Mouse (Mus musculus): ENCODE measurements around the gene Cox6b1. TPM values are rescaled to one million over a fixed set of nuclear protein-coding genes. Genes with fewer than 3 reads are reported as not detected.

The Cox6b1 gene
- total RNA-seq, 2 experiments from 2014 or later, result 609 to 715 TPM

GRCm38 (mm10) chr7:30608476-30608875 is 17.5 kb downstream of the Cox6b1 start:
- no peak for DNase-seq

GRCm38 (mm10) chr7:30607706-30608309 is 18.1 kb downstream of the Cox6b1 start:
- DNase-seq, result no peak

- DNase-seq, result no peak
These were observed 21.0 kb downstream of the Cox6b1 start for GRCm38 (mm10) chr7:30604944-30605343.

- DNase-seq, result no peak
These were observed 21.5 kb downstream of the Cox6b1 start for GRCm38 (mm10) chr7:30604424-30604823.

- no peak for DNase-seq
These were observed 23.4 kb downstream of the Cox6b1 start for GRCm38 (mm10) chr7:30602583-30602982.

GRCm38 (mm10) chr7:30600651-30601050 is 25.3 kb downstream of the Cox6b1 start:
- DNase-seq, result no peak

GRCm38 (mm10) chr7:30599933-30600353 is 26.0 kb downstream of the Cox6b1 start:
- DNase-seq, result peak; percentile 89 to 92

GRCm38 (mm10) chr7:30598786-30599185 is 27.2 kb downstream of the Cox6b1 start, which contains the start of gene Zbtb32:
TSS of gene Zbtb32 (minus strand) at chr7:30598909.
- DNase-seq, result no peak

GRCm38 (mm10) chr7:30596811-30597210 is 29.1 kb downstream of the Cox6b1 start:
- DNase-seq, result no peak

- DNase-seq, result no peak
These were observed 29.9 kb downstream of the Cox6b1 start for GRCm38 (mm10) chr7:30596093-30596492.

- no peak for DNase-seq
These were observed 31.4 kb downstream of the Cox6b1 start for GRCm38 (mm10) chr7:30594510-30595024.

- DNase-seq, result no peak
These were observed 32.1 kb downstream of the Cox6b1 start for GRCm38 (mm10) chr7:30593579-30594509.

- no peak for DNase-seq
These were observed 33.1 kb downstream of the Cox6b1 start for GRCm38 (mm10) chr7:30592772-30593423.

- DNase-seq, result no peak
These were observed 34.4 kb downstream of the Cox6b1 start for GRCm38 (mm10) chr7:30591605-30591951.

- DNase-seq, result no peak
These were observed 34.9 kb downstream of the Cox6b1 start for GRCm38 (mm10) chr7:30590927-30591604.

GRCm38 (mm10) chr7:30589435-30590301 is 36.3 kb downstream of the Cox6b1 start:
- DNase-seq, result peak; percentile 80

GRCm38 (mm10) chr7:30588676-30589434 is 37.1 kb downstream of the Cox6b1 start, which contains the start of gene Kmt2b:
TSS of gene Kmt2b (minus strand) at chr7:30588726.
- DNase-seq, result peak; percentile 96

- peak; percentile 59 to 65 for DNase-seq
These were observed 37.9 kb downstream of the Cox6b1 start for GRCm38 (mm10) chr7:30587842-30588667.

GRCm38 (mm10) chr7:30586455-30587020 is 39.4 kb downstream of the Cox6b1 start:
- no peak for DNase-seq
